Mouse (Mus musculus) heart, embryonic 10.5 days (tissue): ENCODE measurements around the gene Sh3d19. TPM values are rescaled to one million over a fixed set of nuclear protein-coding genes. Genes with fewer than 3 reads are reported as not detected.

Experiments used
- DNase-seq: peaks from one replicate; pipeline ENCODE4 v3.0.0-alpha.2; 2017; ENCODE audit warnings: low spot score
- H3K27ac ChIP-seq: fragments of 300-500 bp; sonication (generic); 2 replicates; pipeline ENCODE4 v1.5.1; 2016; ENCODE audit warnings: mild to moderate bottlenecking
- H3K27me3 ChIP-seq: fragments of 300-500 bp; sonication (generic); 2 replicates; pipeline ENCODE4 v1.6.1; 2016; ENCODE audit warnings: mild to moderate bottlenecking; ENCODE audit not compliant: poor library complexity, insufficient read depth, severe bottlenecking
- H3K36me3 ChIP-seq: fragments of 300-500 bp; sonication (generic); 2 replicates; pipeline ENCODE4 v1.6.1; 2016; ENCODE audit warnings: mild to moderate bottlenecking, moderate library complexity
- H3K4me1 ChIP-seq: fragments of 300-500 bp; sonication (generic); 2 replicates; pipeline ENCODE4 v1.6.1; 2016; ENCODE audit warnings: mild to moderate bottlenecking
- H3K4me3 ChIP-seq: fragments of 300-500 bp; sonication (generic); 2 replicates; pipeline ENCODE4 v1.5.1; 2016; ENCODE audit warnings: mild to moderate bottlenecking, moderate library complexity
- H3K9me3 ChIP-seq: fragments of 300-500 bp; sonication (generic); 2 replicates; pipeline ENCODE4 v1.6.1; 2016; ENCODE audit warnings: mild to moderate bottlenecking, moderate library complexity
- WGBS: fragments of 180-500 bp; shearing (Covaris S2); methylation state at CpG from one replicate; pipeline ENCODE4 v1.1.7; 2016; 5-methylcytosine and 5-hydroxymethylcytosine counted together
- polyA plus RNA-seq: library from polyadenylated mRNA; unstranded; fragments of >200 nt; fragmentation: Nextera tagmentation; extraction: Ambion mirVana; gene quantifications from 2 replicates; pipeline ENCODE4 v1.2.1, GENCODE M21; 2016

Sh3d19 gene
- polyA plus RNA-seq, 1 experiment from 2014 or later: 17.7 TPM

DNA sequence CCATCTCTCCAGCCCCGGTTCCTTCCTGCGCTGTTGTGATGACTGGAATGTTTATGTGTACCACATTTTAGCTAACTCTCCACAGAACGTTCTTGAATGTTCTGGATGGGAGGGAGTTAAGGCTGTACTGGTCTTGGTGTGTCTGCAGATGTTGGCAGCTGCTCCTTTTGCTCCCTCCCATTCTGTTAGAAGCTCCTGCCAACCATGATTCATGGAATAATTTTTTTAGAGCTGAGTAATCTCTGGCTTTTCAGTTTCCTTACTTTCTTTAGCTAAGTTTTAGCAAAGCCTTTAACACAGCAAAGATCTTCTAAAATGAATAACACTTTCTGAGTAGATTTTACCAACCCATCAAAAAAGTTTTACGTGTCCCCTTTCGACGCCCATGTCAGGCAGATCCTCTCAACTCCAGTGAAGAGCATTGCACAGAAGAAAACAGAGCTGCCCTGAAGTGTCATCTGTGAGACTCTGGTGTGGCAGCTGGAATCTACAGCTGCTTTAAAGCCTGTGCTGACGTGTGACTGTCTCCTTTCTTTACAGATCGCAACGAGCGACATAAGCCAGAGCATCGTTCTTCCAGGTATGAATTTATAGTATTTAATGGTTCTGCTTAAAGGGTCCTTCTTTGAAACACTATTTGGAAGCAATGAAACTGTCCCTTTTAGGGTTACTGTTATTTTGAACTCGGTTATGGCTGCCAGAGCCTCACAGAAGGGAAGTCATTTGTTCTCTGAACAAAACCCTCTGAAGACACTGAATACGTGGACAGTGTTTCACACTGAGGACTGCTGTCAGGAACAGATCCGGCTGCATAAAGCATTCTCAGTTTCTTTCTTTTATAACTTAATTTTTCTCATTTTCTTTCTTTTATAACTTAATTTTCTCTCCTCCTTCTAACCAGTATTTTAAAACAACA is 69.6 kb downstream of the Sh3d19 start:
- WGBS: 64% methylated on average over 14 of the region's 14 CpGs
- no peak overlapping the region for H3K4me3 ChIP-seq
- no peak for DNase-seq
- peaks cover 12% of the 10 kb centered on the region; the same call in 1 of the 2 replicates for H3K36me3 ChIP-seq
- H3K27me3 ChIP-seq: no peaks in the 10 kb centered on the region
- H3K9me3 ChIP-seq: no peaks in the 10 kb centered on the region
- H3K4me1 ChIP-seq: peaks cover 12% of the 10 kb centered on the region
- H3K27ac ChIP-seq: no peak overlapping the region

DNA sequence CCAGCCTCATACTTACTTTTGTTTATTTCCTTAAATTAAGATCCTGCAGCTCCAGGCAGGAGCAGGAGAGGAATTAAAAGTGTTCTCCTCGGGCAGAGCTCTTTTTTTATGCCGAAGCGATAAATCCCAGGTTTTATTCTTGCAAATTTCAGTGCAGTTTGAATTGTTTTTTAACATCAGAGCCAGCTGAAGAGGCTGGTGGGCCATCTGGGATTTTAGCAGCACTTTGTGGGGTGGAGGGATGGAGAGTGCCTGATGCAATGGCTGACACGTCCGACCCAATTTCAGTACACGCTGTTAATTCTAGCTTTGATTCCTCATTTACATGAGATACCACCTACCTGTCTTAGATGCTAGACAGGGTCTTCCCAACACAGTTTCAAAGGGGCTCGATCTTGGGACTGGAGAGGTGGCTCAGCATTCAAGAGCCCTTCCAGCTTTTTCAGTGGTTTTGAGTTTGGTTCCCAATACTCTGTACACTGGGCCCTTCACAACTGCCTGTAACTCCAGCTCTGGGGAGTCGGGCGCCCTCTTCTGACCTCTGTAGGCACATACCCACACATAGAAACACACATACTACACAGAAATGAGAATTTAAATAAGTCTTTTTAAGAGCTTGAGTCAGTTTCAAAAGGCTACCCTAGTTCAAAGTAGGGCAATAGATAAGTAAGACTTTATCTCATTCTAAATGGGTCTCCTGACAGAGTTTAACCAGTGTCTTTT is 76.9 kb downstream of the Sh3d19 start:
- 87% methylated on average over 9 of the region's 9 CpGs for WGBS
- H3K27me3 ChIP-seq: no peaks in the 10 kb centered on the region
- H3K36me3 ChIP-seq: peaks cover 24% of the 10 kb centered on the region; the same call in 1 of the 2 replicates

DNA sequence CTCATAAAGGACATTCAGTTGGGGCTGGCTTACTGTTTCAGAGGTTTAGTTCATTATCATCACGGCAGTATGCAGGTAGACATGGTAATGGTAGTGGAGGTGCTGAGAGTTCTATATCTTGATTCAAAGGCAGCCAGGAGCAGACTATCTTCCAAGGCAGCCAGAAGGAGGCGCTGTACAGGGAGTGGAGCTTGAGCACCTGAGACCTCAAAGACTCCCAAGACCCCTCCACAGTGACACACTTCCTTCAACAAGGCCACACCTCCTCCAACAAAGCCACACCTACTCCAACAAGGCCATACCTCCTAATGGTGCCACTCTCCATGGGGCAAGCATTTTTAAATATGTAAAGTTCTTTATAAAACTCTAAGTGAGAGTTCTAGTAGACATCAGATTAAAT is 78.1 kb downstream of the Sh3d19 start:
- Histone ChIP-seq H3K4me1 (no peaks in the 10 kb centered on the region), H3K36me3 (peaks cover 19% of the 10 kb centered on the region; the same call in 1 of the 2 replicates), H3K4me3 (no peak overlapping the region), H3K9me3 (no peaks in the 10 kb centered on the region), H3K27ac (no peak overlapping the region), H3K27me3 (no peaks in the 10 kb centered on the region)
- 83% methylated on average over 2 of the region's 2 CpGs for WGBS
- no peak for DNase-seq

More for the DNA sequence above, 76.9 kb downstream of the Sh3d19 start:
- Histone ChIP-seq H3K9me3 (no peaks in the 10 kb centered on the region), H3K4me3 (no peak overlapping the region), H3K4me1 (no peaks in the 10 kb centered on the region), H3K27ac (no peak overlapping the region)
- no peak for DNase-seq

- no peaks in the 10 kb centered on the region for H3K4me1 ChIP-seq
- DNase-seq: peak; percentile 33
- H3K27me3 ChIP-seq: no peaks in the 10 kb centered on the region
- no peak overlapping the region for H3K4me3 ChIP-seq
- WGBS: 80% methylated on average over 4 of the region's 4 CpGs
- no peaks in the 10 kb centered on the region for H3K36me3 ChIP-seq
- H3K27ac ChIP-seq: no peak overlapping the region
- H3K9me3 ChIP-seq: no peaks in the 10 kb centered on the region
Observed at GRCm38 (mm10) chr3:86056678-86057077, 85.8 kb downstream of the Sh3d19 start.

DNA sequence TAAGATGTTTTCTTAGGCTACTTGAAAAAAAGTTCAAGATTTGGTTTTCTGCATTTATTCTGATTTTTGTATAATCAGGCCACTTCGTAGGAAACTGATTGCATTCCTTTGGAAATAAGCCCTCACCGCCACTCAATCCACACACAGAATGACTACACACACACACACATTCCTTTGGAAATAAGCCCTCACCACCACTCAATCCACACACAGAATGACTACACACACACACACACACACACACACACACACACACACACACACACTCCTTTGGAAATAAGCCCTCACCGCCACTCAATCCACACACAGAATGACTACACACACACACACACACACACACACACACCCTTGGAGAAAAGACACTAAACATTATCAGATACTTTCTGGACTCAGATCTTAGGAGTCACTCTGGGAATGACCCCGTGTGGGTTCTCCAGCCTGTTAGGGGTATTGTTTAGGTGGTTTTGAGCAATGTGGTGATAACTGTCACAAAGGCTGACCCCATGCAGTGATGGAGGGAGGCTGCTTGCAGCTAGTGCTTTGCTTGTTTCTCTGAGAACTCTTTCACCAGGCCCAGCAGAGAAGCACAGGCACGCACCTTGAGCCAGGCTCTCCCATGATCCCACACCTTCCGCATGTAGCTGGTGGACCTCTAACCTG is 86.7 kb downstream of the Sh3d19 start:
- 67% methylated on average over 6 of the region's 6 CpGs for WGBS
- Histone ChIP-seq H3K9me3 (no peaks in the 10 kb centered on the region), H3K4me1 (no peaks in the 10 kb centered on the region), H3K4me3 (no peak overlapping the region), H3K36me3 (no peaks in the 10 kb centered on the region), H3K27ac (no peak overlapping the region), H3K27me3 (no peaks in the 10 kb centered on the region)
- peak; percentile 11 for DNase-seq

GRCm38 (mm10) chr3:86069646-86070250 is 98.8 kb downstream of the Sh3d19 start:
- Histone ChIP-seq H3K4me1 (no peaks in the 10 kb centered on the region), H3K4me3 (no peak overlapping the region), H3K27me3 (no peaks in the 10 kb centered on the region), H3K9me3 (no peaks in the 10 kb centered on the region), H3K36me3 (no peaks in the 10 kb centered on the region), H3K27ac (no peak overlapping the region)
- no peak for DNase-seq
- WGBS: 88% methylated on average over 11 of the region's 11 CpGs

- Histone ChIP-seq H3K9me3 (no peaks in the 10 kb centered on the region), H3K36me3 (no peaks in the 10 kb centered on the region), H3K27me3 (no peaks in the 10 kb centered on the region), H3K27ac (no peak overlapping the region), H3K4me1 (no peaks in the 10 kb centered on the region), H3K4me3 (no peak overlapping the region)
- DNase-seq: no peak
- WGBS: 88% methylated on average over 7 of the region's 7 CpGs
Observed at GRCm38 (mm10) chr3:86070799-86071198, 99.9 kb downstream of the Sh3d19 start.

- Histone ChIP-seq H3K9me3 (no peaks in the 10 kb centered on the region), H3K27ac (no peak overlapping the region), H3K4me1 (peaks cover 6% of the 10 kb centered on the region; the same call in 1 of the 2 replicates), H3K36me3 (no peaks in the 10 kb centered on the region), H3K27me3 (no peaks in the 10 kb centered on the region), H3K4me3 (no peak overlapping the region)
- WGBS: 86% methylated on average over 3 of the region's 3 CpGs
- DNase-seq: no peak
Observed at GRCm38 (mm10) chr3:86072066-86072465, 101.2 kb downstream of the Sh3d19 start.

GRCm38 (mm10) chr3:86072889-86073288 is 102.0 kb downstream of the Sh3d19 start:
- Histone ChIP-seq H3K27me3 (no peaks in the 10 kb centered on the region), H3K27ac (no peak overlapping the region), H3K4me1 (peaks cover 6% of the 10 kb centered on the region; the same call in 1 of the 2 replicates), H3K36me3 (no peaks in the 10 kb centered on the region), H3K4me3 (no peak overlapping the region), H3K9me3 (no peaks in the 10 kb centered on the region)
- no peak for DNase-seq
- 80% methylated on average over 5 of the region's 5 CpGs for WGBS

GRCm38 (mm10) chr3:86075593-86075992 is 104.7 kb downstream of the Sh3d19 start:
- Histone ChIP-seq H3K27me3 (no peaks in the 10 kb centered on the region), H3K36me3 (no peaks in the 10 kb centered on the region), H3K4me1 (peaks cover 6% of the 10 kb centered on the region; the same call in 1 of the 2 replicates), H3K4me3 (no peak overlapping the region), H3K9me3 (no peaks in the 10 kb centered on the region), H3K27ac (no peak overlapping the region)
- WGBS: 85% methylated on average over 5 of the region's 5 CpGs
- DNase-seq: peak; percentile 63

GRCm38 (mm10) chr3:86076511-86077283 is 105.8 kb downstream of the Sh3d19 start:
- WGBS: 61% methylated on average over 14 of the region's 14 CpGs
- Histone ChIP-seq H3K36me3 (no peaks in the 10 kb centered on the region), H3K27me3 (no peaks in the 10 kb centered on the region), H3K9me3 (no peaks in the 10 kb centered on the region), H3K4me1 (peaks cover 6% of the 10 kb centered on the region; the same call in 1 of the 2 replicates), H3K27ac (no peak overlapping the region), H3K4me3 (no peak overlapping the region)
- no peak for DNase-seq

- 90% methylated on average over 8 of the region's 8 CpGs for WGBS
- Histone ChIP-seq H3K27me3 (no peaks in the 10 kb centered on the region), H3K4me3 (no peak overlapping the region), H3K9me3 (no peaks in the 10 kb centered on the region), H3K4me1 (0 out of 2 replicates have a peak, but pooled peaks cover 2% of the 10 kb centered on the region), H3K36me3 (peaks cover 17% of the 10 kb centered on the region; the same call in 1 of the 2 replicates), H3K27ac (no peak overlapping the region)
- DNase-seq: no peak
Observed at GRCm38 (mm10) chr3:86083051-86083450, 112.1 kb downstream of the Sh3d19 start.
